Mouse (Mus musculus): Measurements from ENCODE around the gene Pnpla2.

Gene Pnpla2

DNA sequence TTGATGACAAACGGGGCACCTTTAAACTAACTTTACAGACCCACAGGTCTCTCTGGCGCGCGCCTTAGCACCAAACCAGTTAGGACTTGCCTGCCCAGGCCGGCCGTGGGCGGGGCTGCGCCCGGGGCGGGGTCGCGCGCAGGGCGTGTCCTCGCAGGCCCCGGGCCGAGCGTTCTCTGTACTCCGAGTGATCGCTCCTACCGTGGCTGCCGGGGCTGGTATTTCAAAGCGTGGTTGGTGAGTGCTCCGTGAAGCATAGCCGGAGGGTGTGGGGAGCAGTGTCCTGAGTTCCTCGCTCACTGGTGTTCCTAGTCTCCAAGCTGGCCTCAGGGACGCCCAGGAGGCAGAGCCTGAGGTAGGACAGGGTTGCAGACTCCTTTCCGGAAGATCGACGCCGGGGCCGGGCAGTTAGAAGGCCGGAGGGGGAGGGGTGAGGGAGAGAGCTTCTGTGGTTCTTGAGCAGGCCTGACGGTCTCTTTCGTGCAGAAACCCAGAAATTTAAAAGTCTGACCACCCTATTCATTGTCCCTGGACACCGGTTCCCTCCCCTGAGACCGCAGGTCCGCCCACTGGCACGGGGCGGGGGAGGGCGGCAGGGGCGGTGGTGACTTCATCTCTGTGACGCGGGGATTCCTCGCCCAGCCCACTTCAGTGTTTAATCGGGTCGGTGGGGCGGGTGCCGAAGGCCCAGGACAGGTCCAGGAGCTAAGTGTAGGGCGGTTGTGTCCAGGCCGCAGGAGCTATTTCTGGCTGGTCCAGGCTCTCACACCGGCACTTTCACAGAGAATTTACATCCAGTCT, 12.4 kb downstream of the Pnpla2 start, which contains the start of gene Cd151:
Cd151 (plus strand) TSS at position 163 of the 801 bp plus-strand sequence.
- no peak for DNase-seq (ENCODE audit: low spot score)

DNA sequence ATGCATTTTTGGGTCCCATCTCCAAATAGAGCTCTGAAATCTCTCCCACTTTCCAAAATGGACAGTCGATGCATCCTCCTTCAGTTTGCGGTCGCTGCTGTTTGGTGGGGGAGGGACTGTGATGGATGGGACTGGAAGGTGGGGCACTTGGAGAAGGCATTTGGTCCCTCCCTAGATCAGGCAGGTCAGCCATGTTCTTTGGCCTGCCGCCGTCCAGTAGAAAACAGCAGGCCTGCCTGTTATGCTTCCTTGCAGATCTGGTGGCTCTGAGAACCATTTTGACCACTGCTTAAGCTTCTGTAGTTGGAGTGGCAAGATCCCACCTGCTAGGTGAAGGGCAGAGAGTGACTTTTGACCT, 13.1 kb downstream of the Pnpla2 start:
- no peak for DNase-seq (ENCODE audit: low spot score)

DNA sequence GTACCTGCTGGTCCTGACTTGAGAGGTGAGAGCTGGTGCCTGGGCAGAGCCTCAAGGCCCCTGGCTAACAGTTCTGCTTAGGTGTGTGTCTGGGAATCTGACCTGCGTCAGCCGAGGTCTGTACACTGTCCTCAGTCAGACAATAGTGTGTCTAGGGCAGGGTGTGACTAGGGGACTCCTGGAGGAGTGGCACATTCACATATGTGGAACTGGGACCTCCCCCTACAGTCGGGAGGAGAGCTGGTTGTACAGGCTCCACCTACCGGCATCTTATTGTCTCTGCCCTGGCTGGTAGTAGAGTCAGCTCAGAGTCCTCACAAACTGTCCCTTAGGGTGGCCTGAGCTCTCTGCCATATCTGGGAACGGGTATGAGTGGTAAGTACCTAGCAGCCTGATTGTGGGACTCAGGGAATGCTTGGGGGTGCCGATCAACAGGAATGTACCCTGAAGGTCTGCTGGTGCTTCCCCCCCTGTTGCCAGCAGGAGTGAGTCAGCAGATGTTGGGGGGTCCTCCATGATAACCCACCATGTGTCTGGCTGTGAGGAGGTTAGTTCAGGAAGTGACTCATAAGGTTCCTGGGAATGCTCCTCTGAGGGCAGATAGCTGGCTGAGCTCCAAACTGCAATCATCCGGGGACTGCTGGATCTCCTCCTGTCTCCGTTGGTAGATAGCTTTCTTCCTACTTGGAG, 13.7 kb downstream of the Pnpla2 start:
- DNase-seq (ENCODE audit: low spot score), result no peak

DNA sequence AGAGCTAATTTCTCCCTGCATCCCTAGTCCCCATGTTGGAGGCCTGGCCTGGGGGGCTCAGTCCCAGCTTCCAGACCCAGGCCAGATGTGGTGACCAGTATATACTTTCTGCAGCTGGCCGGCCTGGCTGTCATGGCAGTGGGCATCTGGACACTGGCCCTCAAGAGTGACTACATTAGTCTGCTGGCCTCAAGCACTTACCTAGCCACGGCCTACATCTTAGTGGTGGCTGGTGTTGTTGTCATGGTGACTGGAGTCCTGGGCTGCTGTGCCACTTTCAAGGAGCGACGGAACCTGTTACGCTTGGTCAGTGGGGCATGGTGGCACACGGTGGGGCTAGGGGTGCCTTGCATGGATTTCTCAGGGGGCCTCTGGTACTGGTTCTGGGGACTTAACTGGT, 14.4 kb downstream of the Pnpla2 start:
- no peak for DNase-seq (ENCODE audit: low spot score)

DNA sequence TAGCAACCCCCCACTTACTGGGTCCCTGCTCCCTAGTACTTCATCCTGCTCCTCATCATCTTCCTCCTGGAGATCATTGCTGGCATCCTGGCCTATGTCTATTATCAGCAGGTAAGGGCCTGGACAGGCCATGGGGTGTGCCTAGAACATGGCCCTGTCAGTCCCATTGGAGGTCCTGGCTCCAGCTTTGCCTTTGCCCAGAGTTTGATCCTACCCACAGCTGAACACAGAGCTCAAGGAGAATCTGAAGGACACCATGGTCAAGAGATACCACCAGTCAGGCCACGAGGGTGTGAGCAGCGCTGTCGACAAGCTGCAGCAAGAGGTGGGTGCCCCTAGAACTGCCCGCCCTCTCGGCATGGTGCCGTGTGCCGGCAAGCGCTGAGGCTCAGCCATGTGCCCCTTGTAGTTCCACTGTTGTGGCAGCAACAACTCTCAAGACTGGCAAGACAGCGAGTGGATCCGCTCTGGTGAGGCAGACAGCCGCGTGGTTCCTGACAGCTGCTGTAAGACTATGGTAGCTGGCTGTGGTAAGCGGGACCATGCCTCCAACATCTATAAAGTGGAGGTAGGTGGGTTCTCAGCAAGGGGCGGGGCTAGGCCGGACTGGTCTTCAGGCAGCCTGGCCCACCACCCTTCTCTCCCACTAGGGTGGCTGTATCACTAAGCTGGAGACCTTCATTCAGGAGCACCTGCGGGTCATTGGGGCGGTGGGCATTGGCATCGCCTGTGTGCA, 15.1 kb downstream of the Pnpla2 start:
- DNase-seq (ENCODE audit: low spot score), result no peak

DNA sequence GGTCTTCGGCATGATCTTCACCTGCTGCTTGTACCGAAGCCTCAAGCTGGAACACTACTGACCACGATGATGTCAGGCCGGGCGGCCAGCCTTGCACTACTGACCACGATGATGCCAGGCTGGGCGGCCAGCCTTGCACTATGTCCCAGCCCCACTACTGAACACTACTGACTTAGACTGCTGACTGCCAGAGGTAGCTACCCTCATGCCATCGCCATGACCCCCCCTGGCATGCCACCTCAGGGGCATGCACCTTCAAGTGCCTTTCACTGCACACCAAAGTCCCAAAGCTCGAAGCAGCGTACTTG, 15.6 kb downstream of the Pnpla2 start:
- no peak for DNase-seq (ENCODE audit: low spot score)

DNA sequence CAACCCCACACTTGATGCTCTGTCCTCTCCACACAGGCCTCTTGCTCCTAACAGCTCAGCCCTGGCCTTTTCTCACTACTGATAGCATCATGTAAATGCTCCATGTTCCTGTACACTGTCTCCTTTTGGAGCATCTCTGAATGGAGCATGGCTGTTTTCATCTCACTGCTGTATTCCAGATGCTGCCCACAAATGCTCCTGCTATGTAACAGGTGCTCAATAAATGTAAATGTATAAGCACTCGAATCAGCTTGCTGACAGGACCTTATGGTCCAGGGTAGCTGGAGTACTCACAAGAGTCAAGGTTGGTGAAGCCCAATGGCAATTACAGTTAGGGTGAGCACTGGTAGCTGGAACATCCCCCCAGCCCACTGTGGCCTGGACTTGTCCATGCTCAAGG, 16.2 kb downstream of the Pnpla2 start:
- no peak for DNase-seq (ENCODE audit: low spot score)

DNA sequence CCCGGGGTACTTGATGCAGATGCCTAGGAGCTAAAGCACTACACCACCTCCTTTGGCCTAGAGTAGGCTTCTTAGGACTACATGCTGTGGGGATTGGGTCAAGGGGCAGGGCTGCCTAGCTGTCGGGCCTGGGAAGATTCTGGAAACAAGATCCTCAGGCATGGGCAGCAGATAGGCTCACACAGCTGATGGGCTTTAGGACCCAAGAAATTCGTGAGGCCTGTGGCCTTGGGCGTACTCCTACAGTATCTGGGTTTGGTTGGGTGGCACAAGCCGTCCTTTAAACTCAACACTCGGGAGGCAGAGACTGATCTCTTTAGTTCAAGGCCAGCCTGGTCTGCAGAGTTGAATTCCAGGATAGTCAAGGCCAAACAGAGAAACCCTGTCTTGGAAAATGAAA, 17.2 kb downstream of the Pnpla2 start:
- no peak for DNase-seq (ENCODE audit: low spot score)

DNA sequence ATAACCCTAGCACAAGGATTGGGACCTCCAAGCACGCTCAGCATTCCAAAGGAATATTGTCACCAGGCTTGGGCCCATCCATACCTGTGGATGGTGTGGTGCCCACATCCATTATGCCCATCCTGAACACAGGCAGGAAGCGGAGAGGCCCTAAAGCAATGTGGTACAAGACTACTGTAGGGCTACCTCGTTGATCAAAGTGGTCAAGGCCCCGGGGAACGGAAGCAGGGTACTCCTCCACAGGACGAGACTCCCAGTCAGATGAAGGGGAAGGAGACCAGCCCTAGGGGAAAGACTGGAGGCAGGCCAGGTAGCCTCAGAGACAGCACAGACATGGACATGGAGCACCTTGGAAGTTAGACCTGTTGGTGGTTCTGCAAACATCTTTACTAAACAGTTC, 17.8 kb downstream of the Pnpla2 start:
- DNase-seq (ENCODE audit: low spot score), result no peak

DNA sequence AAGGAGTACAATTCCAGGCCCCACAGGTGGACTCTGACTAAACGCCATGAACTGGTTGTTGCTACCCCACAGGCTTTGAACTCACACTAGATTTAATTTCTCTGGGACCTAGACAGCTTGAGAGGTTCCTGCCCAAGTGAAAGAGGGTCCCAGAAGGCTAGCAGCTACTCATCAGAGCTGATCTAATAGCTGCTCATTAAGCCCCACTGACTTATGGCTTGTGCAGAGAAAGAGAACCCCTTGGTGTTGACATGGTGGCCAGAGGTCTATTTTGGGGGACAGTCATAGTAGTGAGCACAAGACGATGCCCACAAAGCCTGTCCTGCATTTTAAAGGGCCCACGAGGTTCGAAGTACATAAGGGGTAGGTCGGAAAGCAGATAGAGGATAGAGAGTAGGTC, 19.2 kb downstream of the Pnpla2 start:
- DNase-seq (ENCODE audit: low spot score), result no peak

DNA sequence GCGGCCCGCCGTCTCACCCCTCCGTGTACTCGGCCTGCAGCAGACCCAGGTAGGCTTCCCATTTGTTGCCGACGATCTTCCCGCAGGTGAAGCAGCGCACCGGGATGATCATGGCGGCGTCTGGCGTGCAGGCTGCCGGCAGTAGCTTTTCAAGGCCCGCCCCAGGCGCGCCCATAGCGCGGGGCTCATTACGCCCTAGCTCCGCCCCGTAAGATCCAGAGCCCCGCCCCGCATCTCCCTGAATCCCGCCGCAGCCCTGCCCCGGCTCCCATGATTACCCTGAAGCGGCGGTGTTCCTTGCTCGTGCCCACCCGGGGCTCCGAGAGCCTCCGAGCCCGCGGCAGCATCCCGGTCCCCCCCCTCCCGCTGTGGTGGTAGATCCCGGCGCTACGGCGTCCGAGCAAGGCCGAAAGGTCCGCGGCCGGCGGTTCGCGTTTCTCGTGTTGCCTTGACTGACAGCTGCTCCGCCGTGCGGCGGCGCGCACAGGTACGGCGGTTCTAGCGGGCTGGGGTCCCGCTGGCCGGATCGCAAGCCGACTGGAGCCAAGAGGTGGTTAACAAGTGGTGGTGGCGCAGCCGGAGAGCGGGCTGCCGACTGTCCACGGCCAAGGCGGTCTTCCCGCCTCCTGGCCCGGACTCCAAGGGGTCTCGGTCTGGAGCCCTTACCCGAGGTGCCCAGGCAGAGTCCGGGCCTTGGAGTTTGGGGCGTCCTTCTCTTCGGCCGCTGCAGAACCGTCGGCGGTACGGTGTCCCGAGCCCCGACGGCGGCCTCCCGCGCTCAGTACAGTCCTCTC, 20.2 kb downstream of the Pnpla2 start, which contains the start of the genes Polr2l and Tspan4:
Polr2l (minus strand) TSS at position 122 of the 794 bp plus-strand sequence.
Tspan4 (plus strand) TSS at position 230 of the 794 bp plus-strand sequence.
- DNase-seq (ENCODE audit: low spot score), result no peak

DNA sequence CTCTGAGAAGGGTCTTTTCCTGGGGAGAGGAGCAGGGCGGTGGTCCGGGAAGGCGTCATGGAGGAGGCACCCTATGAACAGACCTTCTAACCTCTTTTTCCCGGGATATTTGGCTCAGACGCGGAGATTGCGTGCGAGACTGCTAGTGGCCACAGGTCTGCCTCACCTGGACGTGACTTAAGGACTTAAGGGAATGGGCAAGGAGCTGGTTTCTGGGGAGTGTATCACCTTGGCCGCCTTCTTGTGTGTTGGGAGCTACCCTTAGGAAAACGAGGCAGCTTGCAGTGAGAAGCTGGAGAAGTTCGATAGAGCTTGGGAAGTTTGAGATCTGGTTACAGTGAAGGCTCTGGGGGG, 20.8 kb downstream of the Pnpla2 start:
- DNase-seq (ENCODE audit: low spot score), result no peak

DNA sequence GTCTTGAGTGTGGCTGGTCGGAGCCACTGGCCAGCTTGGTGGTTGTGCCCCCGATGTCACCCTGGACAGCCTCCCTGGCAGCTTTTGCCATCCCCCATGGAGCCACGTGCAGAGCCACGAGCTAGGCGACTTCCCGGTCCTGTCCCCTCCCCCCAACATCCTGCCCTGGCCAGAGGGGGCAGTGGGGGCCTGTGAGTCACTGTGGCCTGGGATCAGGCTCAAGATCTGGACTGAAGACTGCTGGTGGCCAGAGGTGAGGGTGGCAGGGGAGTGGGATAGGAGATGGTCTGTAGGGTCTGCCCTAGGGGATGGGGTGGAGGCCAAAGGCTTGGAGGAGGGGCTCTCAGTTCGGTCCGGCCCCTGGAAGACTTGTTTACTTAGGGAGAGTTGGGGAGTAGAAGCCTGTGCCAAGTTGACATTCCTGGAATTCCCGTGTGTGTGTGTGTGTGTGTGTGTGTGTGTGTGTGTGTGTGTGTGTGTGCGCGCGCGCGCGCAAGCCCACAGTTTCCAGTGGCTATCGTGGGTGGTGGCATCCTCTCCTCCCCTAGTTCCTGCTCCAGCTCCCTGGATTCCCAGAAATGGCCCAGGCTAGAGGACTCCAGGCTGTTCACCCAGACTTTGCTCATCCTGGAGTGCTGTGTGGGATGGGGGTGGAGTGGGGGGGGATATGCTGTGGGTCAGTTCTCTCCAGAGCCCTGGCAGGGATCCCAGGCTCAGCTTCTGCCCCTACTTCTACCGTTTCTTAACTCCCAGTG, 21.4 kb downstream of the Pnpla2 start:
- no peak for DNase-seq (ENCODE audit: low spot score)

DNA sequence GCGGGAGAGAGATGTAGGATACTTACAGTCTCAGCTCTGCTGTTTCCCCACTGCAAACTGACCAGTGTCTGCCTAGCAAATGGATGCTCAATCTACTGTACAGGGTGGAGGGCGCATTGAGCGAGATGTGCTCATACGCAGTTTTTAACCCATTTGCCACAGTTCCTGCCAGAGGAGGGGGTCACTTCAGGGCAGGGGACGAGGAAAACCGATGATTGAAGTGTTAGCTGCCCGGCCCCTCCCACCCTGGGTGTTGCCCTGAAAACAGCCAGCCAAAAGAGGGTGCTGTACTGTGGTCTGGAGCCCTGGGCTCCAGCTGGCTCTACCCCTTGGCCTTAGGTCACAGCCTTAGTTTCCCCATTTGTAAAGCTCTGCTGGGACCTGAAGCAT, 22.0 kb downstream of the Pnpla2 start:
- DNase-seq (ENCODE audit: low spot score), result no peak

DNA sequence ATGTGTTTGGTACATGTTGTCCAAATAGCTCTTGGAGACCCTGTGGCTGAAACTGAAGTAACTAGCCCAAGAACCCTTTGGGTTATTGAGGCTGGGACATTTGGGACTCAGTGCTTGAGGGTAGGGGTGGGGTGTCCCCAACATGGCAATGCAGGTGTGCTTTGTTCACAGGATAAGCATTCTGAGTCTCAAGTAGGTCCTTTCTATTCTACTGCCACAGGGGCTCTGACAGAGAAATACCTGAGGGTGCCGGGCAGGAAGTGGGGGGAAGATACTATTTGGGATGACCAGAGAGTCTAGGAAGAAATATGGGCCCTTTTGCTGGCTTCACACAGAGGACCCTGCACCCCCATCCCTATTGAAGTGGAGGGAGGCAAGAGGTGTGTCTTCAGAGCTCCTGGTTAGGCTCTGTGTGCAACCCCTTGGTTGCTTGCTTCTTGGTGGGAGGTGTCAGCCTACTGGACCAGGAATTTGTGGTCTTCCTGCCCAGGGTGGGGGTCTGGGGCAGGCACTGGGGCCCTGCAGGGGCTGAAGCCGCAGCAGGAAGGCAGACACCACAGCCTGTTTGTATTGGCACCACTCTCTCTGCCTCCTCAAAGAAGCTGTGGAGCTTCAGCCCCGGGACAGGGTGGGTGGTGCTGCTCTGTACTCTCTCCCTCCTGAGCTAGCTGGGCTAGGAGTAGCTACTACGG, 22.7 kb downstream of the Pnpla2 start:
- no peak for DNase-seq (ENCODE audit: low spot score)

DNA sequence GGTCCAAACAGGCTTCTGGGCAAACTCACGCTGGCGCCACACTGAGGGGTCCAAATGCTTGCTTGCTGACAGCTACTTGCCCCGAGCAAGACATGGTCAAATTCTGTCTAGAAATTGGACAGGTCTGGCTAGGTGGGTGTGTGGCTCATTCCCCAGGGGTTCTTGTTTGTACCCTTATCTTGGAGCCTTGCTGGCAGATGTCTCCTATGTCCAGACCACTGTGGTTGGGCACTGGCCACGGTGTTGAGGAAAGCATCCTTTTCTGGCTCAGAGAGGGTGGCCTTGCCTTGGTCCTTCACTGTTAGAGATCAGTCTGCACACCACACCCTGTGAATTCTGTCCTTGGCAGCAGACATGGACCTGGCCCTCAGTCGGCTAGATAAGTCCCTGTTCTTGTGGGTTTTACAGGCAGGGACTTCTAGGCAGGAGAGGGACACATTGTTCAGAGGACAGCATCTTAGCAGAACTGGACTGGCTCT, 23.3 kb downstream of the Pnpla2 start:
- no peak for DNase-seq (ENCODE audit: low spot score)

DNA sequence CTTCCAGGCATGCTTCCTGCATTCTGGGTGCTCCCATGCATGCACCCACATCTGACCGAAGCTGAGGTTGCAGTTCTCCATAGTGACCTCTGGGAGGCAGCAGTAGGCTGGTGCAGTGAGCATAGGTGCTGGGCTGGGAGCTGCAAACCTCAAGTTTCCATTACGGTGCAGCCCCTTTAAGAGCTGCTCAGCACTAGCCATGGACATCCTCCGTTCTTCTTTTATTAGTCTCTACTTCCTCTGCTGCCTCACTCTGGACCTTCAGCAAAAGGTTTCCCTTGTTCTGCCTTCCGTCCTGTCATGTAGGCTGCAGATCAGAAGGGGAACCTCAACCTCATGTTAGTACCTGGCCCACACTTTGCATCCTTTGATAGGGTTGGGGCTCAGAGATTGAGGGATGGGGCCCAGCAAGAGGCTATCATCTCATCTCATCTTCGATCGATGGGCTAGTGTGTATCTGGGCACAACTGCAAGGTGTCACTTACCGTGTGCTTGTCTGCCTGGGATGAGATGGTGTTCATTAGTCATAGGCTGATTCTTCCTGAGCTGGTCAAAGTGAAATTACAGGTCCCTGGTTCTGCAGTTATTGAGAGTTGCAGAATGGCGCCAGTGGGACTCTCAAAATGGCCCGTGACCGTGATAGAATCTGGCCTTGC, 26.0 kb downstream of the Pnpla2 start:
- DNase-seq (ENCODE audit: low spot score), result no peak

DNA sequence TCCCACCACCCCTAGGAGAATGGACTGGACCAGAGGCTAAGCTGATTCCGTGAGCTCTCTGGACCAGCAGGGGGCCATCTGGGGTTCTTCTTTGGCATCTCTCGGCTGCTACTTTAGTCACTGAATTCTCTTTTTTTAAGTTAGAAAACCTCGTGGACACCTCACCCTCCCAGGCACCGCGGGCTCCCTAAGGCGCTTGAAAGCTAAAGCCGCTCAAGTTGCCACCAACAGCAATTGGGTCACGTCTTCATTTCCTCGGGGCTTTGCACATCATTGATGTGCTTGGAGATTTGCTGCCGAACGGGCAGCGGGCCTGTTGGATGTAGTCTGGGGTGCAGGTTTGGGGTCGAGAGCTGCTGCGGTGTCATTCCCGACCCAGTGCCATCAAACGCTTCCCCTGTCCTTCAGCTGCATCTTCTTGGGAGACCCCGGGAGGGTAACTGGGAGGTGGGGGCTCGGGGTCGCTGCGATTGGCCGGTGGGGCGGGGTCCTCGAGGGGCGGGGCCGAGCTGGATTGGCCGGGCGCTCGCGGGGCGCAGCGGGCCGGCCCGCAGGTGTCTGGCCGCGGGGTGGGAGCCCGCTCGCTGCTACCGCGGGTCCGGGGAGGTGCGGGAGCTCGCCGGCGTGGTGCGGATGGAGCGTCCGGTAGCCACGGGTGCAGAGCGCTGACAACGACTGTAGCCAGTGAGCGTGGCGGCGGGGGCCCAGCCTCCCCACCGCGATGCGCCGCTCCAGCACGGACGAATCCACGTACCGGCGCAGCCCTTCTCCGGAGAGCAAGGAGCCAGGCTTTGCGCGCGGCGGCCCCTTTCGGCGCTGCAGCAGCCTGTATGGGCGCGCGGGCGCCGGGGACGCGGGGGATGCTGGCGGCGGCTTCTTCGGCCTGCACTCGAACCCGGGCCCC, 26.8 kb downstream of the Pnpla2 start:
- DNase-seq (ENCODE audit: low spot score), result no peak

DNA sequence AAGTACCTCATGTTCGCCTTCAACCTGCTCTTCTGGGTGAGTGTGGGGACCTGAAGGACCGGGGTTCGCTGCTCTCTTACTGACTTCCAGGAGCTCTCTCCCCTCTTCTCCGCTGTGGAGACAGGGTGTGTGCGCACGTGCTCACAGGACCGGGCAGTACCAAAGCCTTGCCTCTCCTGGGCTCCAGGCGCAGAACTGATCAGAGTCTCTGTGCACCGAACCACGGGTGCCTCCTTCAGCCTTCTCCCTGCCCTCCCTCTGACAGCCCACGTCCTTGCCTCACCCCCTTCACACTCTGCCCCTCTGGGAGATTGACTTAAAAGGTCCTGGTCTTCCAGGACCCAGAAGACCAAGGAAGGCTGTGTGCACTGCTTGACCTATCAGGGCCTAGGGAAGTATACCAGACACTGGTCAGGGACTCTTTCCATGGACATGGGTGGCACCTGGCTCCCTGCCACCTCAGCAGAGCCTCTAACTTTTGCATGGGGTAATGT, 27.6 kb downstream of the Pnpla2 start:
- no peak for DNase-seq (ENCODE audit: low spot score)

Data from layer of hippocampus, adult 9-10 months (tissue).